ENCODE assay signal across 20 mouse cellular contexts in the genomic region with DNA sequence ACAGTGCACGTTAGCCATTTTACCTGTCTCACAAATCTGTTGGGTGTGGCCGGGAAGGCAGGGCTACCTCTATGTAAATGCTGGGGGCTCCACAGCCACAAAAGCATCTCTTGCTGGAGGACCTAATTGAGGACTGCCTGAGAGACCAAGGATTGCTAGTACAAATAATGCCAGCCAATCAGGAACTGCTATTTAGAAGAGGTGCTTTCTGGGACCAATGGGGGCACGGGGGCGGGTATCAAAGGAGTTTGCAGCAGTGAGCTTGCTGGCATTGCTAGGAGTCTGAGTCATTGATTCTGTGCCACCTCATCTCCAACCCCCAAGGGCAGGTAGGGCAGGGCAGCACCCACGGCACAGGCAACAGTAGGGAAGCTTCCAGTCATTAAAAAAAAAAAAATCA. TPM values are rescaled to one million over a fixed set of nuclear protein-coding genes. Genes with fewer than 3 reads are reported as not detected.
DNase-seq lines count a peak whose midpoint lies in the region.
"Had no signal": no experiment of that assay in that cellular context is flagged by ENCODE, and none has a peak within 500 bp of the region (broad histone marks: within the 10 kb centered on the region; RNA-seq: fewer than 3 reads in every experiment).

No protein-coding gene starts in this region.

- peak; percentile 73 for DNase-seq in heart, adult 11 months
- DNase-seq in heart, postnatal 25 days (ENCODE audit: low spot score), result no peak
- peak; percentile 71 for DNase-seq in ES-CJ7 (ENCODE audit: low read depth, low spot score)
- DNase-seq in R1 (ENCODE audit: low read depth, low spot score), result peak; percentile 76
- peak; percentile 18 for DNase-seq in ZHBTc4 (ENCODE audit: low read depth, low spot score)
- no peak for DNase-seq in thymus, postnatal 25 days
- DNase-seq in cerebellum, postnatal 10 days, result no peak
- DNase-seq in left cerebral cortex, adult 18-20 months (ENCODE audit: low spot score in 2 of 2), result no peak
- DNase-seq: adrenal gland, adult 2 months; adrenal gland, adult 8-10 months; adrenal gland, postnatal 10 days; adrenal gland, postnatal 14 days; adrenal gland, postnatal 25 days; adrenal gland, postnatal 36 days; B cell, adult 2 months; cerebellum, adult 11 months; cerebellum, adult 11-12 months; cerebellum, adult 18-20 months; cerebellum, adult 2 months; cerebellum, adult 8-10 months had no signal

- intact Hi-C loops in heart, postnatal 25 days (cut with DNase I), result no loop called here

RNA-seq across cellular contexts. Expression of gene Ccnyl1, which starts 16.3 kb away (rescaled TPM):
- total RNA-seq in heart, postnatal 25 days (2021), result 10 to 100 TPM; 16.9 to 17.6 TPM
- 10 to 100 TPM; 20.5 to 22.0 TPM for total RNA-seq in left cerebral cortex, adult 18-20 months (2021)

RNA-seq across cellular contexts. Expression of gene Mettl21a, which starts 56.9 kb away (rescaled TPM):
- 1 to 10 TPM; 8.0 to 8.4 TPM for total RNA-seq in heart, postnatal 25 days (2021)
- 10 to 100 TPM; 12.5 to 13.3 TPM for total RNA-seq in left cerebral cortex, adult 18-20 months (2021)

Comparison
In these comparisons a context has a peak if more than half of its experiments do, and no peak if none do; other contexts are left out.
1. DNase-seq: peak in heart, adult 11 months (single experiment), ES-CJ7 (single experiment), R1 (single experiment) and ZHBTc4 (single experiment); none in heart, postnatal 25 days (single experiment), thymus, postnatal 25 days (single experiment), cerebellum, postnatal 10 days (0 of 2) and left cerebral cortex, adult 18-20 months (0 of 2).